Mouse (Mus musculus) embryo, embryonic 11 days (tissue): Measurements from ENCODE around the gene Ahnak.
"Not testable (repeated sequence)": the region's sequence is repeated elsewhere in the genome, so short reads cannot be mapped to it uniquely, and the experiment has no call there.

Source experiments
- DNase-seq: peaks from one replicate; pipeline ENCODE4 v3.0.0-alpha.2; 2015

Gene Ahnak

DNA sequence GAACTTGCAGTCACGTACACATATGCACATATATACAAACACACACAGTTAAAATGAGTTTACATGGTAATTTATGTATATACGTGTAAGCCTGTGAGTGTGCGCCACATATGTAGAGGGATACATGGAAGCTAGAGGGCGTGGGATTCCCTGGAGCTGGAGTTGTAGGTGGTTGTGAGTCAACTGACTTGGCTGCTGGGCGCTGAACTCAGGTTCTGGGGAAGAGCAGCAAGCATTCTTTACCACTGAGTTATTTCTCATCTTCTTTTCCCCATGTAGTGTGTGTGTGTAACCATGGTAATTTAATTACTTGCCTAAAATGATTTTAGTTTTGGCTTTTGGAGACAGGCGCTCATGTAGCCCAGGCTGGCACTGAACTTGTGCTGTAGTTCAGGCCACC lies 7.5 kb downstream of the Ahnak start:
- no peak for DNase-seq

DNA sequence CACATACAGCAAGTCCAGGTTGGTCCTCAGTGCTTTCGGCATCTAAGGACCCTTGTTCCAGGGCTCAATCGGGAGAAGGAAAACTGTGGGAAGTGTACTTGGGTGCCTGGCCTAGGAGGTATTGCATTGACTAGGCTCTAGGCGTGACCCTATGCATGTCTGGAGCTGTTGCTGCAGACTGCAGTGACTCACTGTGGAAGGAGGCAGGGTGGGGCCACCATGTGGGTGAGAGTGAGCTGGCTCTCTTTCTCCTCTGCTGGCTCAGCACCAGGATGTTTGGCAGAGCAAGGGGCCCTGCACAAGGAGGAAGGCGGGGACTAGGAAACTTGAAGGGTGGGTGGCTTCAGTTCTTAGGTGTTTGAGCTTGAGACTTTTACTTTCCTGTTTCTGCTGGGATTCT lies 8.5 kb downstream of the Ahnak start:
- DNase-seq, result no peak

DNA sequence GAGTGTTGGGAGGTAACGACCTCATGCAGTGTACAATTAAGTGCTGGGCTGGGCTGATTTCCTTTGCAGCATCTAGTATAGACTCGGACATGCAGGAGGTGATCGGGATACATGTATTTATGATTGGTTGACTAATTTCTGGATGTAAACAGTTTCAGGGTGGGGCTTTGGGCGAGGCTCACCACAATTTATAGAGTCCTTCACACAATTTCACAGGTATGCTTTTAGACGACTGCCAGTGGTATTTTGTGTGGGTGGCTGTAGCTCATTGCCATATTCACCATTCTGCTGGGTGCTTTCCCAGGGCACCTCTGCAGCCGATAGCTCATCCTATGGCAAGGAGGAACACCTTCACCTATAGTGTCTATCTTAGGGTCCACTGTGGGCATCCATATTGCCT lies 9.5 kb downstream of the Ahnak start:
- no peak for DNase-seq

DNA sequence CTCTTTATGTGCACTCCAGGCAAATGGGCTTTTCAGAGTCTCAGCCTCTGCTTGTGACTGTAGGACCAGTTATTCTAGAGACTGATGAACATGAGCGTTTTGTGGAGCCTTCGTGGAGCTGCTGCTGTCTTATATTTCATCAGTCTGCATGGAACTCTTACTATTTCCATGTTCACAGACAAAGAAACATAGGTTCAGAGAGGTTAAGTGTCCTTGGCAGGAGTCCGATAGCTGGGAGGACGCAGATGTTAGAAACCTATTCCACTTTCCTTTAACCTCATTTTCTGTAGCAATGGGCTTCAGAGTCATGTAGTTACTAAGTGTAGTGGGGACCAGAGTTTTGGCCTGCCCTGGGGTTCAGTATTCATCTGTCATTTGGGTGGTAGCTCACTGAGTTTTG lies 10.1 kb downstream of the Ahnak start:
- no peak for DNase-seq

GRCm38 (mm10) chr19:9006915-9007314 lies 17.8 kb downstream of the Ahnak start:
- DNase-seq, result not testable (repeated sequence)

- no peak for DNase-seq
Measured at GRCm38 (mm10) chr19:9019298-9019697, 30.2 kb downstream of the Ahnak start.

GRCm38 (mm10) chr19:9023021-9023778 lies 34.1 kb downstream of the Ahnak start:
- no peak for DNase-seq

DNA sequence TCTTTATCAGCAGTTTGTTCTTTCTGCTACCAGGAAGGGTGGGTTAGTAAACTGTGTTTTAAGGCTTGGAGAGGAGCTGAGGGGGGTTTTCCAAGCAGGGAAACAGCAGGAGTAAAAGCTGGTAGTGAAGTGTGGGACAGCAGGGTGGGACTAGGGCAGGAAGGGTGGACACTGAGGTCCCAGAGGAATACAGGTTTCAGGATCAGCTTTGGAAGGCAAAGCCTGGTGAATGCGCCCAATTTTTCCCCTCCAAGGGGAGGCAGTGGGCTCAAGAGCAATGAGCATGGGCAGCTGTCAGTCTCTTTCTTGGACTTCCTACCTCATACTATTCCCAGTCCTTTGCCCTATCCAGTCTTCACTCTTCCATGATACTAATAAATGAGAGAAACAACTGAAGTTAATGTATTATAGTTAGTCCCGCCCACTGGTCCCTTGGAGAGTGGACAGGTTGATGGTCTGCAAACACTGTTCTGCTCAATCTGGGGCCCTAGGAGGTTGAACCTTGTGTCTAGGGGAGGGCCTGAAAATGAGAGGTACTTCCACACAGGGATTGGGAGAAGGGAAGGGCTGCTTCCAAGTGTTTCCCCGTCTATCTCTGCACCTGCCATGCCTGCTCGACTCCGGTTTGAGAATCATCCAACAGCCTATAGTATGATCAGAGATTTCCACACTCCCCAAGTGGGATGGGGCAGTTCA lies 36.6 kb downstream of the Ahnak start:
- DNase-seq, result no peak

DNA sequence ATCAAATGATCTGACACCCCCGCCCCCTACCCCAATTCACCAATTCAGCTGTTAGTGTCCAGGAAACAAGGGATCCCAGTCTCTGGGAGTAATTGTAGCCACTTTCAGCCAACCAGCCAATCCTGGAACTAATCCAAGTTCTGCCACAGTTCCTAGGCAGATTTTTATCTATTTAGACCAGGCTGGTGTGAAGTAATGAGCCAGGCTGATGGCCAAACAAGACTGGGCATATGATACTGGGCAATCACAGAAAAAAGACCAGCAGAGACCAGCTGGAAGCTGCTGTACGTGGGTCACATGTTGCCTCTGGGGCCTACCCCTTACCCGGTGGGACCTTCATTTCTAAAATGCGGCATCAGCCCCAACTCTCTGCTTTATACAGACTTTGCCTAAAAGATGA lies 37.5 kb downstream of the Ahnak start:
- DNase-seq, result no peak

DNA sequence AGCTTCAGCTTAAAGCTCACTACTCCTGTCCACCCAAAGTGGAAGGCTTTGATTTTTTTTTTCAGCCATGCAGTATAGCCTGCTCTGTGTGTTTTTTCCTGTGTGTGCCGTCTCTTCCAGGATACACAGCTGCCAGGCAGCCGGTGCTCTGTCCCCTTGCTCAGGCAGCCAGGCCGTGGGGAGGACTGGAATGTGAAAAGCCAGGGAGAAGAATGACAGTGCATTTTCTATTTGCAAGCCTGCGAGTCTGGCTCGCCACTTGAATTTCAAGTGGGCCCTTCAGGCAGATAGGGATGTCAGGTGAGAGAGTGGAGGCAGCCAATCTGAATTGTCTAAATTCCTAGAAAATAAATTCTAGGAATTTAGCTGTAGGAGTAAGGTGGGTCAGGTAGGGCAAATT lies 38.7 kb downstream of the Ahnak start:
- peak; percentile 33 for DNase-seq

- DNase-seq, result no peak
Measured at GRCm38 (mm10) chr19:9028375-9028774, 39.3 kb downstream of the Ahnak start.

- DNase-seq, result no peak
Measured at GRCm38 (mm10) chr19:9029640-9030262, 40.7 kb downstream of the Ahnak start.

- DNase-seq, result no peak
Measured at GRCm38 (mm10) chr19:9032502-9033129, 43.5 kb downstream of the Ahnak start.

- DNase-seq, result no peak
Measured at GRCm38 (mm10) chr19:9033412-9034340, 44.6 kb downstream of the Ahnak start.

GRCm38 (mm10) chr19:9034480-9034879 lies 45.4 kb downstream of the Ahnak start:
- no peak for DNase-seq

DNA sequence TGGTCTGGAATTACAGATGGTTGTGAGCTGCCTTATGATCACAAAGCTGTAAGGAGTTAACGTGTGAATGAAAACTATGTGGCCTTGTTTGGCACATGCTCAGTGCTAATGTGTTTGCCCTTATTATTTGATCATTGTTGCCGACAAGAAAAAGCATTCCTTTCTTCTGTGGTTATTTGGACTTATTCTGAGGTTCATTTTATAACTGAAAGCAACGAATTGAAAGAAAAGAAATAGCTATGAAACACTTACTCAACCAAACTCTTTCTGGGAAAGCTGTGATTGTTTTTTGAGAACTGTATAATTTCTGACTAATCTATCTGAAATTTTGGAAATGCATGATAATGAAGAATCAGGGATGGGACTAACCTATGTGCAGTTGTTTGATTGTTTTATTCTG lies 46.0 kb downstream of the Ahnak start:
- DNase-seq, result no peak

DNA sequence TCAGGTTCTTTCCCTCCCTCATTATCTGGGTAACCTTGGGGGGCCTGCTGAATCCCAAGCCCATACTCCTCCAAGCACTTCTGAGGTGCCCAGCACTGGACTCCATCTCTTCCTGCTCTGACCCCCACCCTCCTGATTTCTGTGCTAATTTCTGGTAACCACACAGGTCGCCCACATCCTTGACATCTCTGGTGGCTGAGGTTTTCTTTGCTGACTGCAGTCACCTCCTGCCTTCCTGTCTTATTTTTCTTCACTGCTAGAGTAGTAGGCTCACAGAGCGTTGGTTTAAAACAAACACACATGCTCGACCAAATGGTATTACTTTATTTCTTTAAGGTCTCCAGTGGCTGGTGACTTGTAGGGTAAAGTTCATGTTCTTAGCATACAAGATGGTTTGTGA lies 49.1 kb downstream of the Ahnak start:
- DNase-seq, result no peak

DNA sequence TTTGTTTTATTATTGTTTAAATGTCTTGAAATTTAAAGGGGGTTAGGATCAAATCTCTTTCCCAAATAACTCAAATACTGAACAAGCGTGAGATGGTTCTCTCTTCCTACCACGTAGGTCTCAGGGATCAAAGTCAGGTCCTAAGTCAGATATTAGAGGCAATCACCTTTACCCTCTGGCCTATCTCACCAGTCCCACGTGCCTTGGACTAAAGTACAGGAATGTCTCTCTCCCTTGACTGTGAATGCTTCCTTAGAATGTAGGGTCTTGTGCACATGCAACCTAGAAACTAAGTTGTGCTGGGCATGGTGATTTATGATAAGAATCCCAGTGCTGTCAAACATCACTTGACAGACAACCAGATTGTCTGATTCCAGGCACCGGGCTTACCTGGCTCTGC lies 50.2 kb downstream of the Ahnak start:
- no peak for DNase-seq

DNA sequence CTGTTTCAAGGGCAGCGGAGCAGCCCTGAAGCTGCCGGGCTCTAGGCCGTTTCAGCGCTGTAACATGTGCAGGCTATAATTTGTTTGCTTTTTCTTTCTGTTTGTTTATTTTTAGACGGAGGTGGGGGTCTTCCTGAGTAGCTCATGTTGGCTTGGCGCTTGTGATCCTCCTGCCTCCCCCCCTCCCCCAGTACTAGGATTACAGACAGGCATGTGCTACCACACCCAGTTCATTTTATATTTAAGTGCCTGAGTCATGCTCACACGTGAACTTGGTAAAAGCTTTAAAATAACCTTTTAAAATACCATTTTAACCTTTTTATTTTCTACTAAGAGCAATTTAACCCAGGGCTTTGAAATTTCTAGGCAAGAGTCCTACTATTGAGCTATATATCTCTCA lies 50.8 kb downstream of the Ahnak start:
- DNase-seq, result no peak

DNA sequence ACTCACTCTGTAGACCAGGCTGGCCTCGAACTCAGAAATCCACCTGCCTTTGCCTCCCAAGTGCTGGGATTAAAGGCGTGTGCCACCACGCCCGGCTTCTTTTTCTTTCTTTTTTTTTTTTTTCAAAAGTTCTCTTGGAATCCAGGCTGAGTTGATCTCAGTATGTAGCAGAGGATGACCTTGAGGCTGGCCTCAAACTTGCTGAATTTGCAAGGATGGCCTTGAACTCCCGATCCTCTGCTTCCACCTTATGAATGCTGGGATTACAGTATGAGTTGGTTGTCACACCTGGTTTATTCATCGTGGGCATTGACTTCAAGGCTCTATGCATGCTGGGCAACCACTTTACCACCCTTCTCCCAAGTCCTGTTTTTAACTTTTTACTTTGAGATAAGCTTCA lies 51.6 kb downstream of the Ahnak start:
- DNase-seq, result no peak

- no peak for DNase-seq
Measured at GRCm38 (mm10) chr19:9041074-9041473, 52.0 kb downstream of the Ahnak start.

GRCm38 (mm10) chr19:9043123-9043522 lies 54.0 kb downstream of the Ahnak start:
- DNase-seq, result no peak

DNA sequence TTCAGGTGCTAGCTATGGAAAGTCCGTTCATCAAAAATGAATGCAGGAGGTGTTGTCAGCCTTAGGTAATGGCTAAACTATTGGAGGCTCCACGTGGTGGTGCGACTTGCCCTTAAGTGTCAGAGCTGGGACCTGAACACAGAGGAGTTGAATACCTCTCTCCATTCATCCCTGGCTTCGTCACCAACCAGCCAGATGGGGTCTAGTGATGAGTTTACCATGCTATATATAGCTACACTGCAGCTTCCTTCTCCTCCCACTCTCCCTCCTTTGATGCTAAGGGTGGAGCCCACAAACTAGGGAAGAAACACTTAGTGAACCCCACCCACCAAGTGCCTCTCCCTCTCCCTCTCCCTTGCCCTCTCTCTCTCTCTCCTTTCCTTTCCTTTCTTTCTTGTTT lies 55.2 kb downstream of the Ahnak start:
- no peak for DNase-seq
